Mouse (Mus musculus) bone marrow, adult 2 months (tissue): ENCODE data around the gene Olfr480. TPM values are rescaled to one million over a fixed set of nuclear protein-coding genes. Genes with fewer than 3 reads are reported as not detected.

Source experiments
- H3K27ac ChIP-seq: fragments of 200-500 bp; 2 replicates; pipeline ENCODE4 v1.5.1; 2012; ENCODE audit warnings: low read depth, mild to moderate bottlenecking, control low read depth, inconsistent platforms, low read length; ENCODE audit not compliant: control insufficient read depth, poor library complexity, insufficient read depth
- H3K4me1 ChIP-seq: fragments of 200-500 bp; 2 replicates; pipeline ENCODE4 v1.6.1; 2011; ENCODE audit warnings: low read length; ENCODE audit not compliant: control insufficient read depth, insufficient read depth
- H3K4me3 ChIP-seq: fragments of 200-500 bp; replicated peaks from 2 replicates; pipeline ENCODE3; 2011; ENCODE audit warnings: mild to moderate bottlenecking, low read depth, low read length, control low read depth; ENCODE audit not compliant: control insufficient read depth
- CTCF ChIP-seq: fragments of 200-500 bp; IDR thresholded peaks from 2 replicates; pipeline ENCODE4 v1.5.1; 2011; ENCODE audit warnings: low read length, control low read depth; ENCODE audit not compliant: control insufficient read depth, insufficient read depth
- POLR2A ChIP-seq: fragments of 200-500 bp; IDR thresholded peaks from 2 replicates; pipeline ENCODE4 v1.6.1; 2011; ENCODE audit warnings: low read depth, mild to moderate bottlenecking, control low read depth, low read length, borderline replicate concordance; ENCODE audit not compliant: control insufficient read depth
- WGBS: fragments of 180-500 bp; shearing (Covaris S2); methylation state at CpG from one replicate; pipeline ENCODE4 v1.1.7; 2018; 5-methylcytosine and 5-hydroxymethylcytosine counted together
- polyA plus RNA-seq: library from polyadenylated mRNA; stranded (reverse); fragments of >200 nt; gene quantifications from 2 replicates; pipeline ENCODE4 v1.2.4, GENCODE M21; 2011; ENCODE audit warnings: low replicate concordance; ENCODE audit not compliant: missing spikeins, insufficient read depth, insufficient read length

Gene Olfr480
- not detected in 2 replicates for polyA plus RNA-seq

- WGBS, result 73% methylated on average over 1 of the region's 1 CpGs
- no peak for TF ChIP-seq CTCF
- TF ChIP-seq POLR2A, result no peak
- H3K27ac ChIP-seq, result no peak within 1 kb of the TSS
- no peaks in the 10 kb centered on the region for H3K4me1 ChIP-seq
- no peak within 1 kb of the TSS for H3K4me3 ChIP-seq
These were observed at the start of gene Olfr480 for GRCm38 (mm10) chr7:108067246-108067645. Olfr480 (minus strand) TSS chr7:108067346.

DNA sequence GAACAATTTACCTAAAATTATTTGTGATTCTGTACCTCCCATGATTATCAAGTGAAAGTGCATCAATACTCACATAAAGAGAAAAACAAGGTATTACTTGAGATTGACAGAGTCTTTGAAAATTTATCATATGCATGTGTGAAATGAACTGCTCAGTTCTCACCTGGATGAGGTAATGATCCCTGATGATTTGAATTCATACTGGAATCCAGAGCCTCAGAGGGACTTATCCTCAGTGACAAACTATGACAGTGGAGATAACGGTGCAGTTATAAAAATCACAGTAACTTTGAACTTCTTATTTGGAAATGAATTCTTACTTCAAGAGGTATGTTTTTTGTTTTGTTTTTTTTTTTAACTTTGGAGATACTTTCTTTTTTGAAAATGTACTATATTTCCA lies 33.4 kb upstream of the Olfr480 start, which contains the start of gene Olfr483:
Olfr483 (plus strand) TSS at position 301 of the 400 bp plus-strand sequence.
- TF ChIP-seq POLR2A, result no peak
- TF ChIP-seq CTCF, result no peak
- no peaks in the 10 kb centered on the region for H3K4me1 ChIP-seq
- no peak within 1 kb of the TSS for H3K4me3 ChIP-seq
- no peak within 1 kb of the TSS for H3K27ac ChIP-seq
- WGBS, result 84% methylated on average over 1 of the region's 1 CpGs

- WGBS, result 73% methylated on average over 1 of the region's 1 CpGs
- Histone ChIP-seq H3K27ac (no peak within 1 kb of the TSS), H3K4me3 (no peak within 1 kb of the TSS), H3K4me1 (no peaks in the 10 kb centered on the region)
- TF ChIP-seq CTCF (no peak), POLR2A (no peak)
These were observed 30.3 kb upstream of the Olfr480 start, which contains the start of gene Olfr482 for GRCm38 (mm10) chr7:108097486-108097885. Olfr482 (minus strand) TSS chr7:108097586.

- TF ChIP-seq CTCF (no peak), POLR2A (no peak)
- Histone ChIP-seq H3K4me1 (no peaks in the 10 kb centered on the region), H3K27ac (no peak within 1 kb of the TSS), H3K4me3 (no peak within 1 kb of the TSS)
These were observed 12.4 kb upstream of the Olfr480 start, which contains the start of gene Olfr481 for GRCm38 (mm10) chr7:108079555-108079954. Olfr481 (plus strand) TSS chr7:108079855.

GRCm38 (mm10) chr7:108050393-108050792 lies 16.8 kb downstream of the Olfr480 start, which contains the start of gene Olfr479:
Olfr479 (plus strand) TSS chr7:108050693.
- no peaks in the 10 kb centered on the region for H3K4me1 ChIP-seq
- WGBS, result 79% methylated on average over 2 of the region's 2 CpGs
- no peak for TF ChIP-seq POLR2A
- no peak for TF ChIP-seq CTCF
- H3K27ac ChIP-seq, result no peak within 1 kb of the TSS
- H3K4me3 ChIP-seq, result no peak within 1 kb of the TSS

- TF ChIP-seq CTCF, result no peak
- no peak for TF ChIP-seq POLR2A
- no peaks in the 10 kb centered on the region for H3K4me1 ChIP-seq
- no peak within 1 kb of the TSS for H3K27ac ChIP-seq
- 71% methylated on average over 3 of the region's 3 CpGs for WGBS
- no peak within 1 kb of the TSS for H3K4me3 ChIP-seq
These were observed 33.3 kb downstream of the Olfr480 start, which contains the start of gene Olfr478 for GRCm38 (mm10) chr7:108033889-108034288. Olfr478 (minus strand) TSS chr7:108033989.

Other genes with a start within 250 kb of the Olfr480 start
- not detected in 2 replicates for gene Olfr469, start 241.8 kb downstream of the Olfr480 start, polyA plus RNA-seq
- not detected in 2 replicates for gene Olfr470, start 219.9 kb downstream of the Olfr480 start, polyA plus RNA-seq
- not detected in 2 replicates for gene Olfr472, start 169.4 kb downstream of the Olfr480 start, polyA plus RNA-seq
- gene Olfr473, start 136.9 kb downstream of the Olfr480 start, polyA plus RNA-seq, result not detected in 2 replicates
- not detected in 2 replicates for gene Olfr474, start 112.7 kb downstream of the Olfr480 start, polyA plus RNA-seq
- not detected in 2 replicates for gene Olfr476, start 102.5 kb downstream of the Olfr480 start, polyA plus RNA-seq
- gene Olfr477, start 80.7 kb downstream of the Olfr480 start, polyA plus RNA-seq, result not detected in 2 replicates
- gene Olfr478, start 33.4 kb downstream of the Olfr480 start, polyA plus RNA-seq, result not detected in 2 replicates
- not detected in 2 replicates for gene Olfr479, start 16.7 kb downstream of the Olfr480 start, polyA plus RNA-seq
- 0.43 TPM in 1 of 2 replicates, not detected in the other for gene Olfr481, start 12.5 kb upstream of the Olfr480 start, polyA plus RNA-seq
- gene Olfr482, start 30.2 kb upstream of the Olfr480 start, polyA plus RNA-seq, result not detected in 2 replicates
- gene Olfr483, start 33.5 kb upstream of the Olfr480 start, polyA plus RNA-seq, result not detected in 2 replicates
- not detected in 2 replicates for gene Olfr484, start 60.1 kb upstream of the Olfr480 start, polyA plus RNA-seq
- gene Olfr485, start 92.5 kb upstream of the Olfr480 start, polyA plus RNA-seq, result not detected in 2 replicates
- gene Olfr486, start 105.4 kb upstream of the Olfr480 start, polyA plus RNA-seq, result not detected in 2 replicates
- not detected in 2 replicates for gene Olfr487, start 147.3 kb upstream of the Olfr480 start, polyA plus RNA-seq
- gene Olfr488, start 191.0 kb upstream of the Olfr480 start, polyA plus RNA-seq, result not detected in 2 replicates
- not detected in 2 replicates for gene Olfr490, start 221.6 kb upstream of the Olfr480 start, polyA plus RNA-seq
- not detected in 2 replicates for gene Olfr491, start 246.1 kb upstream of the Olfr480 start, polyA plus RNA-seq